Mouse (Mus musculus): ENCODE results near the gene Cyp2c54. TPM values are rescaled to one million over a fixed set of nuclear protein-coding genes. Genes with fewer than 3 reads are reported as not detected.
"Not testable (repeated sequence)": the region's sequence is repeated elsewhere in the genome, so short reads cannot be mapped to it uniquely, and the experiment has no call there.

Cyp2c54 gene
- total RNA-seq (2015; ENCODE audit: low replicate concordance) (not detected in 2 replicates), total RNA-seq (2017; ENCODE audit: low replicate concordance) (not detected in 2 replicates)

DNA sequence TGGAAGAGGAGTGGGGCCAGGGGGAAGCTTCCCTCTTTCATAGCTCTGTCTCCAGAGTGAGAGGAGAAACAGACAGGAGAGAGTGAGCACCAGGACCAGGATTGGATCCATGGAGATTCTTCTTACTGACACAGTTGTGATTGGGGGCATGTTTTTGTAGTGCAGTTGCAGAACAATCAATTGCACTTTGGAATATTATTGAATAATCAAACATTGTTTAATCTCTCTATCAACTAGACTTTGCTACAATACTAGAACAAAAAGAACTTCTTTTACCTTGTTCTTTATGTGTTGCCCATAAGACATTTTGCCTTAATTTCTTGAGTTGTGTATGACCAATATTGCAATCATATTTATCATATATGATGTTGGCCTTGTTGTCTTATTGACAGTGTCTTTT is at the start of gene Cyp2c54:
TSS of gene Cyp2c54 (minus strand) at position 127 of the 400 bp plus-strand sequence.
- ATAC-seq (replicated peaks; ENCODE audit: low FRiP score, poor library complexity, severe bottlenecking) = no peak

GRCm38 (mm10) chr19:40119624-40120023 is 46.0 kb upstream of the Cyp2c54 start:
- ATAC-seq (replicated peaks; ENCODE audit: low FRiP score, poor library complexity, severe bottlenecking) = not testable (repeated sequence)

- no peak for ATAC-seq (replicated peaks; ENCODE audit: low FRiP score, poor library complexity, severe bottlenecking)
These were observed 17.5 kb upstream of the Cyp2c54 start for GRCm38 (mm10) chr19:40091111-40091510.

DNA sequence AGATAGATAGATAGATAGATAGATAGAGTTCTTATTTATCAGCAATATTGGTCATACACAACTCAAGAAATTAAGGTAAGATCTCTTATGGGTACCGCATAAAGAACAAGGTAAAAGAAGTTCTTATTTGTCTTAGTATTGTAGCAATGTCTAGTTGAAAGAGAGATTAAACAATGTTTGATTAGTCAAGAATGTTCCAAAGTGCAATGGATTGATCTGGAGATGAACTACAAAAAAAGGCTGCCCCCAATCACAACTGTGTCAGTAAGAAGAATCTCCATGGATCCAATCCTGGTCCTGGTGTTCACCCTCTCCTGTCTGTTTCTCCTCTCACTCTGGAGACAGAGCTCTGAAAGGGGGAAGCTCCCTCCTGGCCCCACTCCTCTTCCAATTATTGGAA is 15.8 kb upstream of the Cyp2c54 start, which contains the start of gene Cyp2c50:
TSS of gene Cyp2c50 (plus strand) at position 268 of the 400 bp plus-strand sequence.
- ATAC-seq (replicated peaks; ENCODE audit: low FRiP score, poor library complexity, severe bottlenecking) = not testable (repeated sequence)

DNA sequence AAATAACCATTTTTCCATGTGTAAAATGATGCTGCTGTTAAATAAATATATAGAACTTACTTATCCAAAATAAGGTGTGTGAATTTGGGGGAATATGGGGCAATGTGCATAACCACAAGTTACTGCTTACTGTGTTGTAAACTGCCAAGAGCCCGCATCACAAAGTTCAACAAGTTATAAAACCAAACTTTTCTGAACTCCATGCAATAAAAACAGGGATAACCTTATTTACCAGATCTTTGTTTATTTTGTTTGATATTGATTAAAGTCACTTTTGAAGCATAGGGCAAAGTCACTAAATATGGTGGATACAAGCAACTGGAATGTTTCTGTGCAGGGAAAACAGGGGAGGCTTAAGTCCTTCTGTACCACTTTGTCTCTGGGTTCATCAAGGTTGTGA is 14.8 kb upstream of the Cyp2c54 start:
- ATAC-seq (replicated peaks; ENCODE audit: low FRiP score, poor library complexity, severe bottlenecking) = no peak

DNA sequence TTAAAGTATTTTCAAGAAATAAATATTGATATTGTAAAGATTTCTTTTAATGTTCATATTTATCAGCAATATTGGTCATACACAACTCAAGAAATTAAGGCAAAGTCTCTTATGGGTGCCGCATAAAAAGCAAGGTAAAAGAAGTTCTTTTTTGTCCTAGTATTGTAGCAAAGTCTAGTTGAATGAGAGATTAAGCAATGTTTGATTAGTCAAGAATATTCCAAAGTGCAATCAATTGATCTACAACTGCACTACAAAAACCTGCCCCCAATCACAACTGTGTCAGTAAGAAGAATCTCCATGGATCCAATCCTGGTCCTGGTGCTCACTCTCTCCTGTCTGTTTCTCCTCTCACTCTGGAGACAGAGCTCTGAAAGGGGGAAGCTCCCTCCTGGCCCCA is 81.5 kb downstream of the Cyp2c54 start, which contains the start of gene Cyp2c37:
TSS of gene Cyp2c37 (plus strand) at position 285 of the 400 bp plus-strand sequence.
- ATAC-seq (replicated peaks; ENCODE audit: low FRiP score, poor library complexity, severe bottlenecking) = not testable (repeated sequence)

GRCm38 (mm10) chr19:39989471-39989870 is 84.2 kb downstream of the Cyp2c54 start:
- ATAC-seq (replicated peaks; ENCODE audit: low FRiP score, poor library complexity, severe bottlenecking) = no peak

Other genes starting within 250 kb of the Cyp2c54 start
- not detected in 2 replicates for gene Cyp2c69, start 187.0 kb downstream of the Cyp2c54 start, total RNA-seq (2015; ENCODE audit: low replicate concordance)
- gene Cyp2c69, start 187.0 kb downstream of the Cyp2c54 start, total RNA-seq (2017; ENCODE audit: low replicate concordance) = not detected in 2 replicates
- not detected in 2 replicates for gene Cyp2c37, start 81.4 kb downstream of the Cyp2c54 start, total RNA-seq (2015; ENCODE audit: low replicate concordance)
- gene Cyp2c37, start 81.4 kb downstream of the Cyp2c54 start, total RNA-seq (2017; ENCODE audit: low replicate concordance) = not detected in 2 replicates
- gene Cyp2c50, start 15.9 kb upstream of the Cyp2c54 start, total RNA-seq (2015; ENCODE audit: low replicate concordance) = not detected in 2 replicates
- not detected in 2 replicates for gene Cyp2c50, start 15.9 kb upstream of the Cyp2c54 start, total RNA-seq (2017; ENCODE audit: low replicate concordance)
- not detected in 2 replicates for gene Cyp2c70, start 113.5 kb upstream of the Cyp2c54 start, total RNA-seq (2015; ENCODE audit: low replicate concordance)
- not detected in 2 replicates for gene Cyp2c70, start 113.5 kb upstream of the Cyp2c54 start, total RNA-seq (2017; ENCODE audit: low replicate concordance)
- 19.8 and 40.2 TPM in 2 replicates for gene Pdlim1, start 198.0 kb upstream of the Cyp2c54 start, total RNA-seq (2015; ENCODE audit: low replicate concordance)
- gene Pdlim1, start 198.0 kb upstream of the Cyp2c54 start, total RNA-seq (2017; ENCODE audit: low replicate concordance) = 13.3 and 17.2 TPM in 2 replicates

Measured in erythroid progenitor cell, adult 5-6 weeks (primary cell).